ENCODE assay signal across 7 mouse cellular contexts in genomic region chr16:92695981-92696380, GRCm38 (mm10).
A peak's percentile ranks its signal among the peaks of the same experiment; 100 is the strongest.
DNase-seq lines count a peak whose midpoint lies in the region; ATAC-seq and TF ChIP-seq lines count a peak whose summit lies in the region.

No protein-coding gene starts in this region.

- peaks cover 48% of the 10 kb centered on the region for H3K27me3 ChIP-seq in lung, embryonic 14.5 days (ENCODE audit: insufficient read depth, low read length)
- peaks cover 16% of the 10 kb centered on the region; the same call in 1 of the 2 replicates for H3K27me3 ChIP-seq in embryonic facial prominence, embryonic 15.5 days
- peaks cover 54% of the 10 kb centered on the region for H3K27me3 ChIP-seq in hindbrain, embryonic 16.5 days (replicated peaks; ENCODE audit: control insufficient read depth, insufficient read depth, low read length)
- peaks cover 87% of the 10 kb centered on the region for H3K27me3 ChIP-seq in neural tube, embryonic 12.5 days (replicated peaks)

- peaks cover 10% of the 10 kb centered on the region for H3K4me1 ChIP-seq in lung, embryonic 14.5 days (ENCODE audit: insufficient read depth)
- H3K4me1 ChIP-seq in embryonic facial prominence, embryonic 15.5 days = peaks cover 48% of the 10 kb centered on the region
- H3K4me1 ChIP-seq in hindbrain, embryonic 16.5 days (ENCODE audit: control insufficient read depth, insufficient read depth, low read depth, low read length) = peaks cover 29% of the 10 kb centered on the region
- H3K4me1 ChIP-seq in neural tube, embryonic 12.5 days = peaks cover 27% of the 10 kb centered on the region

- no peak for ATAC-seq in lung, embryonic 14.5 days (ENCODE audit: insufficient read depth)
- ATAC-seq in embryonic facial prominence, embryonic 15.5 days (ENCODE audit: insufficient number of reproducible peaks, low FRiP score, low TSS enrichment, low read depth) = no peak
- no peak for ATAC-seq in hindbrain, embryonic 16.5 days
- ATAC-seq in neural tube, embryonic 12.5 days (ENCODE audit: low FRiP score, low read depth) = no peak

- no peak for DNase-seq in lung, embryonic 14.5 days
- no peak for DNase-seq in lung, postnatal 25 days (ENCODE audit: low spot score)
- DNase-seq in layer of hippocampus, adult 8-10 months (ENCODE audit: low spot score in 2 of 2) = no peak
- no peak for DNase-seq in cerebellum, postnatal 36 days

- peak overlapping the region; percentile 100 for H3K4me2 ChIP-seq in lung, embryonic 14.5 days
- peak overlapping the region; percentile 98 for H3K4me2 ChIP-seq in embryonic facial prominence, embryonic 15.5 days (replicated peaks)
- H3K4me2 ChIP-seq in hindbrain, embryonic 16.5 days (ENCODE audit: low read length) = peak overlapping the region; percentile 40
- peak overlapping the region; percentile 51 for H3K4me2 ChIP-seq in neural tube, embryonic 12.5 days (replicated peaks)

- H3K36me3 ChIP-seq in lung, embryonic 14.5 days (ENCODE audit: insufficient read depth) = no peaks in the 10 kb centered on the region; the same call in 1 of the 2 replicates
- no peaks in the 10 kb centered on the region for H3K36me3 ChIP-seq in embryonic facial prominence, embryonic 15.5 days
- H3K36me3 ChIP-seq in hindbrain, embryonic 16.5 days (ENCODE audit: control insufficient read depth, insufficient read depth, low read length) = no peaks in the 10 kb centered on the region
- H3K36me3 ChIP-seq in neural tube, embryonic 12.5 days = no peaks in the 10 kb centered on the region

- TF ChIP-seq CTCF in lung, embryonic 14.5 days (IDR thresholded peaks at IDR 0.05; ENCODE audit: low read depth) = no peak

- no peaks in the 10 kb centered on the region for H3K9me3 ChIP-seq in lung, embryonic 14.5 days (ENCODE audit: low read depth, low read length)
- no peaks in the 10 kb centered on the region for H3K9me3 ChIP-seq in embryonic facial prominence, embryonic 15.5 days (replicated peaks)
- no peaks in the 10 kb centered on the region for H3K9me3 ChIP-seq in hindbrain, embryonic 16.5 days (ENCODE audit: control insufficient read depth, low read length)
- no peaks in the 10 kb centered on the region for H3K9me3 ChIP-seq in neural tube, embryonic 12.5 days

- H3K9ac ChIP-seq in lung, embryonic 14.5 days = peak overlapping the region; percentile 61
- H3K9ac ChIP-seq in embryonic facial prominence, embryonic 15.5 days = peak overlapping the region; percentile 48
- no peak overlapping the region for H3K9ac ChIP-seq in hindbrain, embryonic 16.5 days (ENCODE audit: low read depth, low read length)
- no peak overlapping the region for H3K9ac ChIP-seq in neural tube, embryonic 12.5 days

- H3K4me3 ChIP-seq in lung, embryonic 14.5 days (ENCODE audit: low read depth, low read length) = peak overlapping the region; percentile 61
- H3K4me3 ChIP-seq in embryonic facial prominence, embryonic 15.5 days (replicated peaks) = peak overlapping the region; percentile 67
- H3K4me3 ChIP-seq in hindbrain, embryonic 16.5 days (ENCODE audit: low read length) = no peak overlapping the region; the same call in 1 of the 2 replicates
- H3K4me3 ChIP-seq in neural tube, embryonic 12.5 days = peak overlapping the region; percentile 27; the same call in 1 of the 2 replicates

- no peak overlapping the region for H3K27ac ChIP-seq in lung, embryonic 14.5 days (ENCODE audit: low read depth)
- peak overlapping the region; percentile 31; the same call in 1 of the 2 replicates for H3K27ac ChIP-seq in embryonic facial prominence, embryonic 15.5 days (replicated peaks)
- H3K27ac ChIP-seq in hindbrain, embryonic 16.5 days (ENCODE audit: low read depth, low read length) = no peak overlapping the region
- no peak overlapping the region for H3K27ac ChIP-seq in neural tube, embryonic 12.5 days

- WGBS in lung, embryonic 14.5 days = 3% methylated on average over 12 of the region's 12 CpGs
- WGBS in embryonic facial prominence, embryonic 15.5 days = 5% methylated on average over 12 of the region's 12 CpGs
- 11% methylated on average over 12 of the region's 12 CpGs for WGBS in hindbrain, embryonic 16.5 days
- WGBS in neural tube, embryonic 12.5 days = 7% methylated on average over 12 of the region's 12 CpGs

Comparison
In these comparisons a context has a peak if more than half of its experiments do, and no peak if none do; other contexts are left out.
1. H3K4me2 ChIP-seq: peak in every context shown above with its lines; median percentile 100 in lung, embryonic 14.5 days; 98 in embryonic facial prominence, embryonic 15.5 days; 51 in neural tube, embryonic 12.5 days; 40 in hindbrain, embryonic 16.5 days.
2. H3K9ac ChIP-seq: peak in lung, embryonic 14.5 days (single experiment) and embryonic facial prominence, embryonic 15.5 days (single experiment); none in hindbrain, embryonic 16.5 days (single experiment) and neural tube, embryonic 12.5 days (single experiment).